Comparison of ENCODE assay signal across 14 mouse cellular contexts in the genomic region with DNA sequence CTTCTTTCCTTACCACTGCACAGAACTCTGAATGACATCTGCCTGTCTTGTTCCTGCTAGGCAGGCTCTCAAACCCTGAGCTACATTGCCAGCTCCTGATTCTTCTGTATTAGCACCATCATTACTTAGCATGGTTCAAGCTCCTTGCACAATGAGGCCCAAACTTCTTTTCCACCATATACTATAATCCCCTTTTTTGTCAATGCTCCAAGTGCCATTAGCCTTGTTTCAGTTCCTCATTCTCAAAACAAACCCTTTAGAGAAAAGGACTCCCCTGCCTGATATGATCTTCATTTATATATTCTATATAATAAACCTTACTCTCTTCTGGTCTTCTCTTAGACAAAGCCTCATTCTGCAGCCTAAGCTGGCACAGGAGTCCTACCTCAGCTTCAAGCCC.
"Had no signal": no experiment of that assay in that cellular context is flagged by ENCODE, and none has a peak within 500 bp of the region (broad histone marks: within the 10 kb centered on the region; RNA-seq: fewer than 3 reads in every experiment).

No protein-coding gene starts in this region.

- ATAC-seq: liver, postnatal 0 days; midbrain, embryonic 13.5 days had no signal

- H3K9me3 ChIP-seq: kidney, embryonic 15.5 days; limb, embryonic 12.5 days; liver, embryonic 13.5 days; lung, embryonic 15.5 days; midbrain, embryonic 13.5 days; neural tube, embryonic 12.5 days had no signal

- H3K9ac ChIP-seq: kidney, embryonic 15.5 days; limb, embryonic 12.5 days; liver, embryonic 13.5 days; liver, postnatal 0 days; lung, embryonic 15.5 days; midbrain, embryonic 13.5 days; neural tube, embryonic 12.5 days had no signal

- H3K36me3 ChIP-seq: lung, embryonic 15.5 days; midbrain, embryonic 13.5 days; neural tube, embryonic 12.5 days had no signal

- H3K27ac ChIP-seq: kidney, embryonic 15.5 days; limb, embryonic 12.5 days; liver, embryonic 13.5 days; lung, embryonic 15.5 days; macrophage; midbrain, embryonic 13.5 days; neural tube, embryonic 12.5 days had no signal

- H3K27me3 ChIP-seq: kidney, embryonic 15.5 days; limb, embryonic 12.5 days; liver, embryonic 13.5 days; lung, embryonic 15.5 days; midbrain, embryonic 13.5 days; neural tube, embryonic 12.5 days had no signal

- H3K4me1 ChIP-seq: kidney, embryonic 15.5 days; limb, embryonic 12.5 days; lung, embryonic 15.5 days; midbrain, embryonic 13.5 days; neural tube, embryonic 12.5 days had no signal

- H3K4me3 ChIP-seq: kidney, embryonic 15.5 days; limb, embryonic 12.5 days; liver, embryonic 13.5 days; lung, embryonic 15.5 days; midbrain, embryonic 13.5 days; myocyte; neural tube, embryonic 12.5 days had no signal

- DNase-seq: kidney, postnatal 14 days; liver; liver, embryonic 13.5 days; liver, postnatal 0 days; lung, postnatal 14 days; right cerebral cortex, postnatal 14 days; thymus, postnatal 4 days had no signal
